Mouse (Mus musculus) midbrain, embryonic 14.5 days (tissue): Measurements from ENCODE around the gene Vmn1r21. TPM values are rescaled to one million over a fixed set of nuclear protein-coding genes. Genes with fewer than 3 reads are reported as not detected.

Experiments
- ATAC-seq: fragments of 200-750 bp; cut with Nextera tagmentation; 2 replicates; pipeline ENCODE4 v1.8.0; 2017; ENCODE audit warnings: moderate number of reproducible peaks, moderate library complexity; ENCODE audit not compliant: low FRiP score, low TSS enrichment
- DNase-seq: peaks from one replicate; pipeline ENCODE4 v3.0.0-alpha.2; 2015
- H3K27ac ChIP-seq: fragments of 300-500 bp; sonication (generic); replicated peaks from 2 replicates; pipeline ENCODE4 v1.5.1; 2014; ENCODE audit warnings: mild to moderate bottlenecking, low read depth, low read length, moderate library complexity
- H3K27me3 ChIP-seq: fragments of 300-500 bp; sonication (generic); 2 replicates; pipeline ENCODE4 v1.6.1; 2014; ENCODE audit warnings: low read length, control low read depth, mixed read lengths; ENCODE audit not compliant: control insufficient read depth, insufficient read depth
- H3K36me3 ChIP-seq: fragments of 300-500 bp; sonication (generic); 2 replicates; pipeline ENCODE4 v1.6.1; 2014; ENCODE audit warnings: low read length, control low read depth; ENCODE audit not compliant: control insufficient read depth, insufficient read depth
- H3K4me1 ChIP-seq: fragments of 300-500 bp; sonication (generic); 2 replicates; pipeline ENCODE4 v1.6.1; 2014; ENCODE audit warnings: mild to moderate bottlenecking, antibody characterized with exemption, low read length, control low read depth; ENCODE audit not compliant: control insufficient read depth, insufficient read depth
- H3K4me2 ChIP-seq: fragments of 300-500 bp; sonication (generic); 2 replicates; pipeline ENCODE4 v1.6.1; 2014; ENCODE audit warnings: mild to moderate bottlenecking, low read length, moderate library complexity
- H3K4me3 ChIP-seq: fragments of 300-500 bp; sonication (generic); replicated peaks from 2 replicates; pipeline ENCODE4 v1.5.1; 2014; ENCODE audit warnings: low read depth, low read length
- H3K9ac ChIP-seq: fragments of 300-500 bp; sonication (generic); replicated peaks from 2 replicates; pipeline ENCODE4 v1.6.1; 2014; ENCODE audit warnings: mild to moderate bottlenecking, low read length, moderate library complexity
- H3K9me3 ChIP-seq: fragments of 300-500 bp; sonication (generic); 2 replicates; pipeline ENCODE4 v1.6.1; 2016; ENCODE audit warnings: low read length, control low read depth, mixed read lengths; ENCODE audit not compliant: control insufficient read depth
- WGBS: fragments of 180-500 bp; shearing (Covaris S2); extraction: QIAGEN DNeasy Blood & Tissue Kit; methylation state at CpG from one replicate; pipeline ENCODE4 v1.1.7; 2014; 5-methylcytosine and 5-hydroxymethylcytosine counted together
- polyA plus RNA-seq: library from polyadenylated mRNA; unstranded; fragments of >200 nt; fragmentation: Nextera tagmentation; extraction: Ambion mirVana; gene quantifications from 2 replicates; pipeline ENCODE4 v1.2.1, GENCODE M21; 2014

Vmn1r21 gene
- polyA plus RNA-seq, 1 experiment from 2014 or later, result 0.12 TPM

- Histone ChIP-seq H3K9me3 (no peaks in the 10 kb centered on the region), H3K4me3 (no peak overlapping the region), H3K4me2 (peak overlapping the region; percentile 62), H3K36me3 (no peaks in the 10 kb centered on the region), H3K4me1 (peaks cover 12% of the 10 kb centered on the region), H3K27me3 (no peaks in the 10 kb centered on the region), H3K9ac (no peak overlapping the region), H3K27ac (no peak overlapping the region)
- DNase-seq (peak; percentile 79), ATAC-seq (peak; percentile 65)
- WGBS, result 67% methylated on average over 5 of the region's 5 CpGs
Observed at GRCm38 (mm10) chr6:57822648-57823410, 27.3 kb downstream of the Vmn1r21 start.

DNA sequence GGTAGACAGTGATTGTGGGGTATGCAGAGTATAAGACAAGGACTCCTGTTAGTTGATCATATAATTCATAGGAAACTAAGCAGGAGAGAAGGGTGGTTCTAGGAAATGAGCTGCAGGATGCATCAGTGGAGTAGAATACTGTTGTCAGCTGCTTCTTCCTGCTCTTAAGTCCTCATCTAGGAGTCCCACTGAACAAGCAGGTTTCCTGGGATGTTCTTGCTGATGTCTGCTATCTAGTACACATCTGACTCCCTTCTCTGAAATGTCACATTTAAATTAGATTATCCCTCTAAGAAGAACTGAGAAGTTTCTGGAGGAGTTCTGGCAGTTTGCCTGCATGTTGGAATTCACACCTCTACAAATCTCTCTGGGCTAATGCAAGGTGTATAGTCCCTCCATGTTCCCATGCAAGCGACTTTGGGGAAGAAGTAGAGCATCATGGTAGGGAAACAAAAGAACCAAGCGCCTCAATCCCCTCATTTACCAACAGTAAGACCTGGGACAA lies 35.7 kb downstream of the Vmn1r21 start:
- no peaks in the 10 kb centered on the region for H3K36me3 ChIP-seq
- no peak overlapping the region for H3K4me3 ChIP-seq
- 93% methylated on average over 2 of the region's 2 CpGs for WGBS
- H3K4me2 ChIP-seq, result no peak overlapping the region
- no peaks in the 10 kb centered on the region for H3K4me1 ChIP-seq
- H3K9ac ChIP-seq, result no peak overlapping the region
- H3K27me3 ChIP-seq, result no peaks in the 10 kb centered on the region
- no peaks in the 10 kb centered on the region for H3K9me3 ChIP-seq
- no peak for ATAC-seq
- no peak overlapping the region for H3K27ac ChIP-seq
- no peak for DNase-seq

GRCm38 (mm10) chr6:57811748-57812730 lies 38.1 kb downstream of the Vmn1r21 start:
- Histone ChIP-seq H3K27me3 (no peaks in the 10 kb centered on the region), H3K36me3 (peaks cover 3% of the 10 kb centered on the region), H3K4me2 (no peak overlapping the region), H3K9me3 (no peaks in the 10 kb centered on the region), H3K9ac (no peak overlapping the region), H3K4me3 (no peak overlapping the region), H3K4me1 (no peaks in the 10 kb centered on the region), H3K27ac (no peak overlapping the region)
- no peak for DNase-seq
- WGBS, result 89% methylated on average over 3 of the region's 3 CpGs
- ATAC-seq, result no peak

GRCm38 (mm10) chr6:57805218-57806069 lies 44.7 kb downstream of the Vmn1r21 start:
- ATAC-seq (peak; percentile 31; the same call in 1 of the 2 replicates), DNase-seq (no peak)
- Histone ChIP-seq H3K4me1 (peaks cover 3% of the 10 kb centered on the region; the same call in 1 of the 2 replicates), H3K4me2 (no peak overlapping the region), H3K9ac (no peak overlapping the region), H3K27me3 (no peaks in the 10 kb centered on the region), H3K27ac (no peak overlapping the region), H3K4me3 (no peak overlapping the region), H3K36me3 (peaks cover 3% of the 10 kb centered on the region), H3K9me3 (no peaks in the 10 kb centered on the region)
- 79% methylated on average over 5 of the region's 5 CpGs for WGBS

- H3K36me3 ChIP-seq, result no peaks in the 10 kb centered on the region; the same call in 1 of the 2 replicates
- no peak overlapping the region for H3K27ac ChIP-seq
- no peaks in the 10 kb centered on the region for H3K27me3 ChIP-seq
- H3K4me2 ChIP-seq, result no peak overlapping the region
- H3K9ac ChIP-seq, result no peak overlapping the region
- no peak for ATAC-seq
- H3K4me1 ChIP-seq, result peaks cover 3% of the 10 kb centered on the region; the same call in 1 of the 2 replicates
- DNase-seq, result no peak
- H3K4me3 ChIP-seq, result no peak overlapping the region
- H3K9me3 ChIP-seq, result no peaks in the 10 kb centered on the region
- WGBS, result 91% methylated on average over 2 of the region's 2 CpGs
Observed at GRCm38 (mm10) chr6:57803130-57803529, 47.0 kb downstream of the Vmn1r21 start.

DNA sequence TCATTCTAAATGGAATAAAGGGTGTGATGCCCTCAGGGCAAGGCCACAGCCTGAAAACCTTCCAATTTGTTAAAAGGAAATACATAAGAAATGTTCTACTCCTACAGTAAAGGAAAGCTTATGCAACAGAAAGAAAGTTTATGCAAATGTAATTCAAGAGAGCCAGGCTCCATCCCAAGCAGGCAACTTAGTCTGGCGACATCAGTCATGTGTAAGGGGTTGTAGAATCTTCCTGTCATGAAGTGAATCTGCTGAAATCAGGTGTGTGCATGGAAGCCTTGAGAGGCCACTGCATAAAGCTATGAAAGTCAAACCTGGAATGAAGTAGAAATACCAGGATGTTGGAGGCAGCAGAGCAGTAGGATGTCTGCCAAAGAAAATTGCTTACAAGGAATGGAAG lies 51.2 kb downstream of the Vmn1r21 start:
- no peaks in the 10 kb centered on the region for H3K27me3 ChIP-seq
- no peaks in the 10 kb centered on the region for H3K9me3 ChIP-seq
- H3K4me3 ChIP-seq, result no peak overlapping the region
- no peak overlapping the region for H3K9ac ChIP-seq
- H3K36me3 ChIP-seq, result no peaks in the 10 kb centered on the region
- DNase-seq, result no peak
- WGBS, result 92% methylated on average over 1 of the region's 1 CpGs
- H3K4me2 ChIP-seq, result no peak overlapping the region
- no peaks in the 10 kb centered on the region for H3K4me1 ChIP-seq
- H3K27ac ChIP-seq, result no peak overlapping the region
- ATAC-seq, result no peak

GRCm38 (mm10) chr6:57796853-57797423 lies 53.2 kb downstream of the Vmn1r21 start:
- no peaks in the 10 kb centered on the region for H3K9me3 ChIP-seq
- H3K27me3 ChIP-seq, result no peaks in the 10 kb centered on the region
- H3K36me3 ChIP-seq, result no peaks in the 10 kb centered on the region
- H3K9ac ChIP-seq, result no peak overlapping the region
- ATAC-seq, result no peak
- H3K4me2 ChIP-seq, result no peak overlapping the region
- H3K4me3 ChIP-seq, result no peak overlapping the region
- H3K27ac ChIP-seq, result no peak overlapping the region
- no peaks in the 10 kb centered on the region for H3K4me1 ChIP-seq
- WGBS, result 92% methylated on average over 3 of the region's 3 CpGs
- no peak for DNase-seq

DNA sequence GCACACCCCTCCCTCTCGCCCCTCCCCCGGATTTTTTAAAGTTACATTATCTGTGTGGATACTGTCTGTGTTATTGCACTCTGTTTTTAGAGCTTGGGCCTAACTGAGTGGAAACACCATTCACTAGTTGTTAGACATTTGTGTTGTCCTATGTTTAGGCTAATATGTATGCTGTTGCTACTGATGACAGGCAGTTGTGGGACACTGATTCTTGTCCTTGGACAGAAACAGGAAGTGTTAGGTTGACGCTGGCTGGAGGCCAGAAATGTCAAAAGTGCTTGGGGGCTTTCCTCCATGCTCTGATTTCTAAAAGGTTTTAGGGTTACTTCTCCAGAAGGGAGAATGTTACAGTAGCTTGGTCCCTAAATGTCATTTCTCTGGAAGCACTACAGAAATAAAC lies 54.3 kb downstream of the Vmn1r21 start:
- DNase-seq (peak; percentile 8), ATAC-seq (no peak)
- Histone ChIP-seq H3K9ac (no peak overlapping the region), H3K36me3 (no peaks in the 10 kb centered on the region), H3K27me3 (no peaks in the 10 kb centered on the region), H3K4me1 (no peaks in the 10 kb centered on the region), H3K9me3 (no peaks in the 10 kb centered on the region), H3K27ac (no peak overlapping the region), H3K4me3 (no peak overlapping the region), H3K4me2 (no peak overlapping the region)
- 65% methylated on average over 3 of the region's 3 CpGs for WGBS
